Mouse (Mus musculus) megakaryocyte progenitor cell, adult 5-6 weeks (primary cell): ENCODE results near the gene Ubox5. TPM values are rescaled to one million over a fixed set of nuclear protein-coding genes. Genes with fewer than 3 reads are reported as not detected.
A peak's percentile ranks its signal among the peaks of the same experiment; 100 is the strongest.
"Not testable (repeated sequence)": the region's sequence is repeated elsewhere in the genome, so short reads cannot be mapped to it uniquely, and the experiment has no call there.

ENCODE experiments used
- ATAC-seq: replicated peaks from 2 replicates; pipeline ENCODE4 v1.8.0; 2016; ENCODE audit warnings: mild to moderate bottlenecking, moderate TSS enrichment, inconsistent platforms; ENCODE audit not compliant: poor library complexity
- total RNA-seq, 2 experiments: library from RNA; stranded (forward) in 1 of 2; stranded (reverse) in 1 of 2; fragments of 157-497, 149-512 nt in 1 of 2; fragments of 200-1000 nt in 1 of 2; gene quantifications; 2 replicates each; pipeline versions ENCODE4 v1.2.3 to v1.2.4; 2015 to 2017

Gene Ubox5
- total RNA-seq, 2 experiments from 2014 or later, result 7.3 to 9.3 TPM

DNA sequence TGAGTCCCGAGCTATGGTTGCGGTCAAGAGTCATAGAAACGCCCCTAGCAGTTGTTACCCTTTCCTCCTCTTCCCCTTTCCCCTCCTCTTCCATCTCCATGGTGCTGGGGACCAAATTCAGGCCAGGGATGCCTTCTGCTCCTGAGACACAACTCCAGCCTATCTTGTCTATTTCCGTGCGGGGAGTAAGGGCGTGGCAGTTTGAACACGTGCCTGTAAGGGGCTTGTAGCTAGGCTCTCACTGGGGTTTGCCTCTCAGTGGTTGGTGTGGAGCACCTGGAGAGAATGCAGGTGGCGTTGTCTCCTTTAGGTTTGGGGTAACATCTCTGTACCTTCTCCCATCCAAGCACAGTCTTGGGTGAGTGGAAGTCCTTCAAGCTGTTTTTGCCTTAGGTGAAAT lies 50.0 kb downstream of the Ubox5 start:
- ATAC-seq, result no peak

GRCm38 (mm10) chr2:130578148-130578547 lies 51.7 kb downstream of the Ubox5 start:
- ATAC-seq, result peak; percentile 69

DNA sequence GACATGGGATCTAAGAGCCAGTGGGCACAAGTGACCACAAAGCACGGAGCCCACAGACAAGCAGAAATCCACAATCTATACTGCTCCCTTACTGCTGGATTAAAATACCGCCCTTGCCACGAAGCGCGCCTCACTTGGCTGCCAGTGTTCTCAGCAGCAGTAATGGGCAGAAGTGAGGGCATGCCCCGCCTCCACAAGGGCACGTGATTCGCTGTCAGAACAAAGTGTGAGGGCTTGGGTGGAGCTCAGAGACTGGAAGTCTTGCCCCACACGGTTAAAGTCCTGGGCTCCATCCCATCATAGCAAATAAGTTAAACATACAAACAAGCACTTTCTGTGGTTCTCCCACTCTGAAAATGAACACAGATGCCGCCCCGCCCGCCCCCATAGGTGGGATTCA lies 52.2 kb downstream of the Ubox5 start:
- peak; percentile 83 for ATAC-seq

- no peak for ATAC-seq
Measured at GRCm38 (mm10) chr2:130577021-130577420, 52.8 kb downstream of the Ubox5 start.

DNA sequence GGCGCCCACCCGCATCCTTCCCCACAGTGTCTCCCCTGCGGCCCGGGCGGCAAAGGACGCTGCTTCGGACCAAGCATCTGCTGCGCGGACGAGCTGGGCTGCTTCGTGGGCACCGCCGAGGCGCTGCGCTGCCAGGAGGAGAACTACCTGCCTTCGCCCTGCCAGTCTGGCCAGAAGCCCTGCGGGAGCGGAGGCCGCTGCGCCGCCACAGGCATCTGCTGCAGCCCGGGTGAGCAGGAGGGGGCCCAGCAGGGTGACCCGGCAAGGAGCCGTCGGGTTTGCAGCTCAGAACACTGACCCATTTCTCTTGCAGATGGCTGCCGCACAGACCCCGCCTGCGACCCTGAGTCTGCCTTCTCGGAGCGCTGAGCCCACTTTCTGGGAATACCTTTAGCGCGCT lies 53.3 kb downstream of the Ubox5 start:
- ATAC-seq, result not testable (repeated sequence)

GRCm38 (mm10) chr2:130575873-130576272 lies 54.0 kb downstream of the Ubox5 start, which contains the start of gene Oxt:
Gene Oxt, plus strand, starts transcription at chr2:130576173.
- ATAC-seq, result no peak

DNA sequence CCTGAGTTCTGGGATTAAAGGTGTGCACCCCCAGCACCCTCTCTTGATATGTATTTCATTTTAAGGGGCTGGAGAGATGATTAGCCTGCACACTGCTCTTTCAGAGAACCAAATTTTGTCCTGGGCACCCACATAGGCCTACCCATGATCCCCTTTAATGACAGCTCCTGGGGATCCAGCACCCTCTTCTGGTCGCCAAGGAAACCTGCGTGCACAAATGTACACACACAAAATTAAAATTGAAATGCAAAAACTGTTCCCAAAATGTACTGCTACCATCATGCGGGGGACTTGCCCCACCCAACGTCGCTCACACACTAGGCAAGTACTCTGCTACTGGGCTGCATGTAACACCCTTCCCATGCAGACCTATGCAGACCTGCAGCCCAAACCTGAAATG lies 54.9 kb downstream of the Ubox5 start:
- no peak for ATAC-seq

DNA sequence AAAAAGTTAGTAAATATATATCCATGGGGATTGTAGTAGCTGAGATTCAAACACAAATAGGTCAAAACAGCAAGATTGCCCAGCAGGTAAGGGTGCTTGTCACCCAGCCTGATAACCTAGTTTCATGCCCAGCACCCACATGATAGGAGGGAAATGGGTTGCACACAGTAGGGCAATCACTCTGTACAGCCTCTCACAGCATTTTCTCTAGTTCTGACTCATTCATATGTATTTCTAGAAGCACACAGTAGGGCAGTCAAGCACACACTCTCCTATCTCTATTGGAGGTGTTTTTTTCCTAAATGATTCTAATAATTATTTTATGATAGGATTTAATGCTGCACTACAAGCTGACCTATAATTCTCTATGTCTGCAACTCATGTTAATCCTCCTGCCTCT lies 59.9 kb downstream of the Ubox5 start:
- no peak for ATAC-seq

DNA sequence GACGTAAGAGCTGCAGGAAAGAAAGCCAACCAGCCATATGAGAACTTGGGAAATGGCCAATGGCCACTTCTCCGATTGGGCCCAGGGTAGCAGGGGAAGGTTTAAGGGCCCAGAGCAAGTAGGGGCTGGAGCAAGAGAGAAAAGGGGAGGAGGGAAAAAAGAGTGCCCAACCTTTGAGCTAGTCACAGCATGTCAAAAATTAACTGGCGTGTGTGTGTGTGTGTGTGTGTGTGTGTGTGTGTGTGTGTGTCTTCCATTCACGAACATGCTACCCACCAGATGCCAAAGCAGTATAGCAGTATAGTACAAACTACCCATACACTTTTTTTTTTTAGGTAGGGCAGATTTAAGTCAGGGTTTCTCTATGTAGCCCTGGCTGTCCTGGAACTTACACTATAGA lies 60.9 kb downstream of the Ubox5 start:
- ATAC-seq, result no peak

GRCm38 (mm10) chr2:130564983-130565382 lies 64.9 kb downstream of the Ubox5 start:
- ATAC-seq, result no peak

DNA sequence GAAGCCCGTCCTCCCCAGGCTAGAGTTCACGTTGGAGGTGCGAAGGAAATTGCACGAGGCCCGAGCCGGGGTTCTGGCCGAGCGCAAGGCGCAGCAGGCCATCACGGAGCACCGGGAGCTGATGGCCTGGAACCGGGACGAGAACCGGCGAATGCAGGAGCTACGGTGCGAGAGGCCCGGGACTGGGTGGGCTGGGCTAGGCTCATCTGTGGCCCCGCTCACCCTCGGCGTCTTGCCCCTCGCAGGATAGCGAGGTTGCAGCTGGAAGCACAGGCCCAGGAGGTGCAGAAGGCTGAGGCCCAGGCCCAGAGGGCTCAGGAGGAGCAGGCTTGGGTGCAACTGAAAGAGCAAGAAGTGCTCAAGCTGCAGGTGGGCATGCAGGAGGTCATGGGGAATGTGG lies 65.8 kb downstream of the Ubox5 start:
- ATAC-seq, result peak; percentile 2

DNA sequence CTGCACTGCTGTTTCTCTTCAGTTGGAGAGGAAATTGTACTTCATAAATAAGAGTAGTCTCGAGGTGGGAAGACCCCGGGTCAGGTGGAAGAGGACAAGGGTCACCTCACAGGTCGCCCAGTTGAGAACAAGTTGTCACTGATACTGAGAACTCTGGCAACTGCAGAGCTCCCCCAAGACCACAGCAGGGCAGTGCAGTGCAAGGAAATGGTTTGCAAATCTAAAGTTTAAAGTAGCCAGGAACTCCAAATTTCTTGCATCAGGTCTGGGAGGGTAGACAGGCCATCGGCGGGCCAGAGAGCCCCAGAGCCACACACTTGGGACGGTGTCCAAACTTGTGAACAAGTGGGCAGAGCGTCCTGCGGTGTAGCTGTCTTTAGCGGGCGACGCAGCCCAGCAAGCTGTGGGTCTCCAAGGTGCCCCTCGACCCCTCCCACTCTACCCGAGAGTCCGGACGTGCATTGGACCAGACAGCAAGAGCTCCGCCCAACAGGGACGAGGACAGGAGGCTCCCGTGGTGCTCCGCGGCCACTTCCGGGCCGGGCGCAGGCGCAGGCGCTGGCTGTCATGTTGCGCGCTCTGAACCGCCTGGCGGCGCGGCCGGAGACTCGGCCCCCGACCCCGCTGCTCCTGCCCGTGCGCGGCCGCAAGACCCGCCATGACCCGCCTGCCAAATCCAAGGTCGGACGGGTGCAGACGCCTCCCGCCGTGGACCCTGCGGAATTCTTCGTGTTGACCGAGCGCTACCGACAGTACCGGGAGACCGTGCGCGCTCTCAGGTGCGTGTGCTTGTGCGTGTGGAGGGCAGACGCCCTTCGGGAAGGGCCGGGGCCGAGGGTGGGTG lies 66.4 kb downstream of the Ubox5 start, which contains the start of gene Mrps26:
Mrps26 (plus strand) TSS at position 531 of the 844 bp plus-strand sequence.
- peak; percentile 98 for ATAC-seq

GRCm38 (mm10) chr2:130558015-130558414 lies 71.8 kb downstream of the Ubox5 start:
- ATAC-seq, result no peak

GRCm38 (mm10) chr2:130557462-130557861 lies 72.4 kb downstream of the Ubox5 start:
- ATAC-seq, result no peak

DNA sequence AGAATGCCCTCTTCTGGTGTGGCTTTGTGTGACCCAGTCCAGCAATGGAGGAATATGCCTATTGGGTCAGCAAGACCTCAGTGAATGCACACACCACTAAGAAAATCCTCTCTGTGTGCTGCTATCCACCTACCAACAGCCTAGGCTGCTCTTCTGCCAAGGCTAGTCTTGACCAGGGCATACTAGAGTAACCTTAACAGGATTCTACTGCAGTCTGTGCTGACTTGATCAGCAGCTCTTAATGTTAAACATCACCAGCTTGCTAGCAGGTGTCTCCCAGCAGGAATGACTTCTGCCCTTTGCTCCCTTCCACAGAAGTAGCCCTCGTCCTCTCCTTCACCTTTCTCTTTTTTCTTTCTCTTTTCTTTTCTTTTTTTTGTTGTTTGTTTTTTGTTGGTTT lies 73.5 kb downstream of the Ubox5 start:
- no peak for ATAC-seq

GRCm38 (mm10) chr2:130554841-130555240 lies 75.0 kb downstream of the Ubox5 start:
- ATAC-seq, result no peak

DNA sequence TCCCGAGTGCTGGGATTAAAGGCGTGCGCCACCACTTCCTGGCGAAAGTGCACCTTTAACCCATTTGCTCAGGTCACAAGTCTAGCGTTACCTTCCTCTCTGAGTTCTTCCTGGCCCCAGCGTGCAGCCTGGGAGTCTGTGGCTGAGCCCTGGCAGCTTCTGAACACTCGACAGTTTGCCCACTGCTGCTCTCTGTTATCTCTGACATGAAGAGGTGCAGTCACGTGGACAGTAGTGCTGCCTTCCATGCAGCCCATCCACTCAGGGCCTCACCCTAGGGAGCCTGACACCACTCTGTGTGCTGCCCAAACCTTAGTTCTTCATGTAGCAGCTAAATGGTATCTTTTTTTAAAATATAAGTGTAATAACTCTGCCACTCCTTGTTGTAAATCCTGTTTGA lies 82.9 kb downstream of the Ubox5 start:
- ATAC-seq, result peak; percentile 93

DNA sequence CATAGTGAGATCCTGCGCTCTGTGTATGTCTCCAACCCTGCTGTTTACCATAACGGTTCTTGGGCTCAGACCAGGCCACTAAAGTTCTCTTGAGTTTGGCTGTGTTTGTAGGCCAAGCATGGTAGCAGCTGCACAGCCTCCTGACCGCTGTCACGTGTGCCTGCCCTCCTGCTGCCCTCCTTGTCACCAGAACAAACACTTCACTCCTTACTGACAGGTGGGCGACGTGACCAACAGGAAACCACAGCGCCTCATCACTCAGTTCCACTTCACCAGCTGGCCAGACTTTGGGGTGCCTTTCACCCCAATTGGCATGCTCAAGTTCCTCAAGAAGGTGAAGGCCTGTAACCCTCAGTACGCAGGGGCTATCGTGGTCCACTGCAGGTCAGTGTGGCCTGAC lies 89.6 kb downstream of the Ubox5 start:
- ATAC-seq, result peak; percentile 21

Other genes starting within 250 kb of the Ubox5 start
- gene Cpxm1, start 232.5 kb downstream of the Ubox5 start, total RNA-seq (2015), result 0.29 and 1.9 TPM in 2 replicates
- gene Cpxm1, start 232.5 kb downstream of the Ubox5 start, total RNA-seq (2017), result 0.58 and 2.9 TPM in 2 replicates
- gene Gm28372, start 224.8 kb downstream of the Ubox5 start, total RNA-seq (2015), result not detected in 2 replicates
- gene Gm28372, start 224.8 kb downstream of the Ubox5 start, total RNA-seq (2017), result not detected in 2 replicates
- gene 1700020A23Rik, start 224.8 kb downstream of the Ubox5 start, total RNA-seq (2015), result not detected in 2 replicates
- not detected in 2 replicates for gene 1700020A23Rik, start 224.8 kb downstream of the Ubox5 start, total RNA-seq (2017)
- not detected in 2 replicates for gene Tmem239, start 223.6 kb downstream of the Ubox5 start, total RNA-seq (2015)
- not detected in 2 replicates for gene Tmem239, start 223.6 kb downstream of the Ubox5 start, total RNA-seq (2017)
- 102 and 115 TPM in 2 replicates for gene Vps16, start 205.7 kb downstream of the Ubox5 start, total RNA-seq (2015)
- gene Vps16, start 205.7 kb downstream of the Ubox5 start, total RNA-seq (2017), result 124 and 152 TPM in 2 replicates
- gene Pced1a, start 205.3 kb downstream of the Ubox5 start, total RNA-seq (2015), result 10.3 and 15.5 TPM in 2 replicates
- gene Pced1a, start 205.3 kb downstream of the Ubox5 start, total RNA-seq (2017), result 11.7 and 13.6 TPM in 2 replicates
- 47.2 and 67.1 TPM in 2 replicates for gene Ptpra, start 179.8 kb downstream of the Ubox5 start, total RNA-seq (2015)
- 123 and 143 TPM in 2 replicates for gene Ptpra, start 179.8 kb downstream of the Ubox5 start, total RNA-seq (2017)
- gene Mrps26, start 66.3 kb downstream of the Ubox5 start, total RNA-seq (2015), result 60.3 and 71.9 TPM in 2 replicates
- 47.2 and 67.3 TPM in 2 replicates for gene Mrps26, start 66.3 kb downstream of the Ubox5 start, total RNA-seq (2017)
- not detected in 2 replicates for gene Oxt, start 53.9 kb downstream of the Ubox5 start, total RNA-seq (2015)
- gene Oxt, start 53.9 kb downstream of the Ubox5 start, total RNA-seq (2017), result not detected in 2 replicates
- not detected in 2 replicates for gene Avp, start 47.5 kb downstream of the Ubox5 start, total RNA-seq (2015)
- gene Avp, start 47.5 kb downstream of the Ubox5 start, total RNA-seq (2017), result not detected in 2 replicates
- 16.1 and 21.0 TPM in 2 replicates for gene Fastkd5, start within 50 bp of the Ubox5 start, total RNA-seq (2015)
- gene Fastkd5, start within 50 bp of the Ubox5 start, total RNA-seq (2017), result 20.3 and 22.8 TPM in 2 replicates
- 0.15 and 0.32 TPM in 2 replicates for gene Lzts3, start 12.8 kb upstream of the Ubox5 start, total RNA-seq (2015)
- 0.27 TPM in 1 of 2 replicates, not detected in the other for gene Lzts3, start 12.8 kb upstream of the Ubox5 start, total RNA-seq (2017)
- gene Ddrgk1, start 34.6 kb upstream of the Ubox5 start, total RNA-seq (2015), result 50.5 and 75.9 TPM in 2 replicates
- 72.4 and 107 TPM in 2 replicates for gene Ddrgk1, start 34.6 kb upstream of the Ubox5 start, total RNA-seq (2017)
- 39.0 and 43.1 TPM in 2 replicates for gene Itpa, start 37.6 kb upstream of the Ubox5 start, total RNA-seq (2015)
- gene Itpa, start 37.6 kb upstream of the Ubox5 start, total RNA-seq (2017), result 78.5 and 87.3 TPM in 2 replicates
- gene Slc4a11, start 67.5 kb upstream of the Ubox5 start, total RNA-seq (2015), result 0.15 TPM in 1 of 2 replicates, not detected in the other
- not detected in 2 replicates for gene Slc4a11, start 67.5 kb upstream of the Ubox5 start, total RNA-seq (2017)